Mouse (Mus musculus): Measurements from ENCODE around the gene Sympk. TPM values are rescaled to one million over a fixed set of nuclear protein-coding genes. Genes with fewer than 3 reads are reported as not detected.
A peak's percentile ranks its signal among the peaks of the same experiment; 100 is the strongest.

Sympk gene
- total and polyA plus RNA-seq, 2 experiments from 2014 or later = 16.7 to 68.8 TPM

DNA sequence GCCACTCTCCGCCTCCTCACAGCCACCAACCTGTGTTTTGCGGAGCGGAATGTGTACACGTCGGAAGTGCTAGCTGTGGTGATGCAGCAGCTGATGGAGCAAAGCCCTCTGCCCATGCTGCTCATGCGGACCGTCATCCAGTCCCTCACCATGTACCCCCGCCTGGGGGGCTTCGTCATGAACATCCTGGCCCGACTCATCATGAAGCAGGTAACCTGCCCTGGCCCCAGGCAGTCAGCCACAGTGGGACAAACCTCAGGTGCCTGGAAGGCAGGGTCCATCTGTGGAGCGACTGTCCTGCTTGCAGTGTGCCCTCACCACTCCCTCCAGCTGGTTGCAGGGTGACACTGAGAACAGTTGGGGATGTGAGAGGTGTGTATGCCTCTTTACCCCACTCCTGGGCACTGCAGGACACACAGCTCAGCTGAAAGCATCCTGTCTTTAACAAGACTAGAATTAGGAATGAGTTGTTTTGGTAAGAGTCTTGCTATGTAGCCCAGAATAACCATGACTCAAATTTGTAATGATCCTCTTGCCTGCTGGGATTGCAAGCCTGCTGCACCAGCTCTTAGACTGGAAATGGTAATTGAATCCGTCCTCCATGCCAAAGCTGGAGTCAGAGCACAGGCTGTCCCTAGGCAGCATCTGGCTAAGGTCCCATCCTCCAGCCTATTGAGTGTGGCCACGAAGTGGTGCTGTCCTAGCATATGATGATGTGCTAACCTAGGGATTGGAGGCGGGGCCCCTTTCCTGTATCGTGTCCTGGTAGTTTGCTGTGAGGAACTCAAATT is 28.4 kb downstream of the Sympk start:
- Histone ChIP-seq H3K27ac (ENCODE audit: low read depth) (no peak overlapping the region), H3K4me1 (ENCODE audit: control insufficient read depth, insufficient read depth) (no peaks in the 10 kb centered on the region), H3K4me2 (ENCODE audit: low read depth, low read length) (no peak overlapping the region), H3K9me3 (replicated peaks; ENCODE audit: control insufficient read depth, low read length) (no peaks in the 10 kb centered on the region), H3K36me3 (replicated peaks; ENCODE audit: control insufficient read depth, insufficient read depth, low read length) (peaks cover 45% of the 10 kb centered on the region), H3K27me3 (ENCODE audit: control insufficient read depth, insufficient read depth, low read length) (no peaks in the 10 kb centered on the region), H3K4me3 (ENCODE audit: low read depth, low read length) (no peak overlapping the region), H3K9ac (replicated peaks; ENCODE audit: low read depth, low read length) (no peak overlapping the region)
- no peak for DNase-seq (ENCODE audit: low spot score)
- TF ChIP-seq EP300 (IDR thresholded peaks at IDR 0.05; ENCODE audit: low read depth) = no peak
- no peak for TF ChIP-seq CTCF (IDR thresholded peaks at IDR 0.05; ENCODE audit: low read depth)
- 85% methylated on average over 15 of the region's 15 CpGs for WGBS
- no peak for ATAC-seq (ENCODE audit: insufficient read depth, low read depth)

DNA sequence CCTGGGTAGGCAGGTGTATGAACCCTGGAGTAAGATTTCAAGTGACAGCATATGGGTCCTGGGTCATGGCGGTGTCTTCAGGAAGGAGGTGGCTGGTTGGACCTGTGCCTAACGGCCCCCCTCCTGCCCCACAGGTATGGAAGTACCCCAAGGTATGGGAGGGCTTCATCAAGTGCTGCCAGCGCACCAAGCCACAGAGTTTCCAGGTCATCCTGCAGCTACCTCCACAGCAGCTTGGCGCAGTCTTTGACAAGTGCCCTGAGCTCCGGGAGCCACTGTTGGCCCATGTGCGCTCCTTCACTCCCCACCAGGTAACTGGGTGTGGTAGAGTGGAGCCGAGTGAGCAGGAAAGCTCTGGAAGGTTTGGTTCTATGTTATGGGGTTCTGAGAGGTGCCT is 29.0 kb downstream of the Sympk start:
- Histone ChIP-seq H3K27me3 (ENCODE audit: control insufficient read depth, insufficient read depth, low read length) (no peaks in the 10 kb centered on the region), H3K36me3 (replicated peaks; ENCODE audit: control insufficient read depth, insufficient read depth, low read length) (peaks cover 39% of the 10 kb centered on the region), H3K4me2 (ENCODE audit: low read depth, low read length) (no peak overlapping the region), H3K4me3 (ENCODE audit: low read depth, low read length) (no peak overlapping the region), H3K9me3 (replicated peaks; ENCODE audit: control insufficient read depth, low read length) (no peaks in the 10 kb centered on the region), H3K27ac (ENCODE audit: low read depth) (no peak overlapping the region), H3K4me1 (ENCODE audit: control insufficient read depth, insufficient read depth) (no peaks in the 10 kb centered on the region), H3K9ac (replicated peaks; ENCODE audit: low read depth, low read length) (no peak overlapping the region)
- TF ChIP-seq EP300 (IDR thresholded peaks at IDR 0.05; ENCODE audit: low read depth) (no peak), CTCF (IDR thresholded peaks at IDR 0.05; ENCODE audit: low read depth) (no peak)
- WGBS = 88% methylated on average over 7 of the region's 7 CpGs
- DNase-seq (ENCODE audit: low spot score) (no peak), ATAC-seq (ENCODE audit: insufficient read depth, low read depth) (no peak)

DNA sequence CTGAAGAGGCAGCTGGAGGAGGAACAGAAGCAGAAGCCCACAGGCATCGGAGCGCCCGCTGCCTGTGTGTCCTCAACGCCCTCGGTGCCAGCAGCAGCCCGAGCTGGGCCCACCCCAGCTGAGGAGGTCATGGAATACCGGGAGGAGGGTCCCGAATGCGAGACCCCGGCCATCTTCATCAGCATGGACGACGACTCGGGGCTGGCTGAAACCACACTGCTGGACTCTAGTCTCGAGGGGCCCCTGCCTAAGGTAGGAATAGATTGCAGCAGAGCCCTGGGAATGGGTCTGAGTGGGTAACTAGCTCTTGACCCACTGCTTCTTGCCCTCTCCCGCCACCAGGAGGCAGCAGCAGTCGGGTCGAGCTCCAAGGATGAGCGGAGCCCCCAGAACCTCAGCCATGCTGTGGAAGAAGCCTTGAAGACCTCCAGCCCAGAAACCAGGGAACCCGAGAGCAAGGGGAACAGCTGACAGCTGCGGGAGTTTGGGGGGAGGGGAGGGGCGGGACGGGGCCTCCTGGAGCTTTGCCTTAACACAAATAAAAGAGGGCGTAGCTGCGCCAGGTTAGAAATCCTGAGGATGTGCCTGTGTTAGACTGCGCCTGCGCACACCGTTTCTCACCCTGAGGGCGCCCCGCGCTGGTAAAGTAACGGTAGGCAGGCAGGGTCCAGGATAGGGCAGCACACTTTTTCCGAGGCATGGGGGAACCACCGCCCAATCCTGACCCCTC is 30.0 kb downstream of the Sympk start, which contains the start of gene Rsph6a:
Rsph6a (plus strand) TSS at position 644 of the 730 bp plus-strand sequence.
- Histone ChIP-seq H3K4me1 (ENCODE audit: control insufficient read depth, insufficient read depth) (no peaks in the 10 kb centered on the region), H3K27me3 (ENCODE audit: control insufficient read depth, insufficient read depth, low read length) (no peaks in the 10 kb centered on the region), H3K4me2 (ENCODE audit: low read depth, low read length) (no peak within 1 kb of the TSS), H3K36me3 (replicated peaks; ENCODE audit: control insufficient read depth, insufficient read depth, low read length) (peaks cover 28% of the 10 kb centered on the region), H3K4me3 (ENCODE audit: low read depth, low read length) (no peak within 1 kb of the TSS), H3K9me3 (replicated peaks; ENCODE audit: control insufficient read depth, low read length) (no peaks in the 10 kb centered on the region), H3K9ac (replicated peaks; ENCODE audit: low read depth, low read length) (no peak within 1 kb of the TSS), H3K27ac (ENCODE audit: low read depth) (no peak within 1 kb of the TSS)
- DNase-seq (ENCODE audit: low spot score) (peak; percentile 32), ATAC-seq (ENCODE audit: insufficient read depth, low read depth) (0 out of 2 replicates have a peak, but pooled peaks have one; percentile 34)
- 31% methylated on average over 33 of the region's 33 CpGs for WGBS
- TF ChIP-seq CTCF (IDR thresholded peaks at IDR 0.05; ENCODE audit: low read depth) (peak; percentile 57), EP300 (IDR thresholded peaks at IDR 0.05; ENCODE audit: low read depth) (no peak)

DNA sequence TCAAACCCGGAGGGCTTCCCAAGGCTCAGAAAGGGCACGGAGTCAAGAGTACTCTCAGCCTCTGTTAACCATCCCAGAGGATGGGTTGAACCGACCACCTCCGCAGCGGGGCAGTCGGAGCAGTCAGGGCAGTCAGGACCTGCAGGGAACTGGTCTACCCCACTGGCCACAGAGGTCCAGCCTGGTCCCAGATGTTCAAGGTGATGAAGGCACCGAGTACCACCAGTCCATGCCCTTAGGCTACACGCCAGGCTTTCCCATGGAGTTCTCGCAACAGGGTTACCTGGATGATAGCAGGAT is 30.6 kb downstream of the Sympk start:
- no peak for DNase-seq (ENCODE audit: low spot score)
- Histone ChIP-seq H3K27ac (ENCODE audit: low read depth) (no peak overlapping the region), H3K9ac (replicated peaks; ENCODE audit: low read depth, low read length) (no peak overlapping the region), H3K4me2 (ENCODE audit: low read depth, low read length) (no peak overlapping the region), H3K36me3 (replicated peaks; ENCODE audit: control insufficient read depth, insufficient read depth, low read length) (peaks cover 23% of the 10 kb centered on the region), H3K27me3 (ENCODE audit: control insufficient read depth, insufficient read depth, low read length) (no peaks in the 10 kb centered on the region), H3K4me1 (ENCODE audit: control insufficient read depth, insufficient read depth) (no peaks in the 10 kb centered on the region), H3K9me3 (replicated peaks; ENCODE audit: control insufficient read depth, low read length) (no peaks in the 10 kb centered on the region), H3K4me3 (ENCODE audit: low read depth, low read length) (no peak overlapping the region)
- ATAC-seq (ENCODE audit: insufficient read depth, low read depth) = 0 out of 2 replicates have a peak, but pooled peaks have one; percentile 13
- 74% methylated on average over 9 of the region's 9 CpGs for WGBS
- TF ChIP-seq EP300 (IDR thresholded peaks at IDR 0.05; ENCODE audit: low read depth) (no peak), CTCF (IDR thresholded peaks at IDR 0.05; ENCODE audit: low read depth) (no peak)

DNA sequence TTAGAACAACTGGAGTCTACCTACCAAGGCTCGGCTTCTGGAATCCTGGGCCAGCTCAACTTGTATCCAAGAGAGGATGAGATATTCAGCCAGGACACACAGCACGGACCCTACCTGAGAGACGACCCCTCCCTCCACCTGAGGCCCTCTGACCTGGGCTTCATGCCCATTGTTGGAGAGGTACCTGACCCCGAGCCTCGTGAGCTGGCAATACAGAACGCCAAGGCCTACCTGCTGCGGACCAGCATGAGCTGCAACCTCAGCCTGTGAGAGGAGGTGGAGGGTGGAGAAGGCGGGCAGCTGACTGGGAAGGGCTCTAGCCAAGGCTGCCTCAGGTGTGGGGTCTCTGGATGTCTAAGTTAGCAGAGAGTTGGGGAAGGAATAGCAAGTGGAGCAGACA is 30.9 kb downstream of the Sympk start:
- no peak overlapping the region for H3K4me2 ChIP-seq (ENCODE audit: low read depth, low read length)
- H3K36me3 ChIP-seq (replicated peaks; ENCODE audit: control insufficient read depth, insufficient read depth, low read length) = peaks cover 19% of the 10 kb centered on the region
- DNase-seq (ENCODE audit: low spot score) (no peak), ATAC-seq (ENCODE audit: insufficient read depth, low read depth) (no peak)
- no peaks in the 10 kb centered on the region for H3K27me3 ChIP-seq (ENCODE audit: control insufficient read depth, insufficient read depth, low read length)
- TF ChIP-seq EP300 (IDR thresholded peaks at IDR 0.05; ENCODE audit: low read depth) (no peak), CTCF (IDR thresholded peaks at IDR 0.05; ENCODE audit: low read depth) (no peak)
- H3K4me3 ChIP-seq (ENCODE audit: low read depth, low read length) = no peak overlapping the region
- WGBS = 91% methylated on average over 8 of the region's 8 CpGs
- no peak overlapping the region for H3K9ac ChIP-seq (replicated peaks; ENCODE audit: low read depth, low read length)
- no peaks in the 10 kb centered on the region for H3K9me3 ChIP-seq (replicated peaks; ENCODE audit: control insufficient read depth, low read length)
- H3K4me1 ChIP-seq (ENCODE audit: control insufficient read depth, insufficient read depth) = no peaks in the 10 kb centered on the region
- H3K27ac ChIP-seq (ENCODE audit: low read depth) = no peak overlapping the region

Measured in heart, postnatal 0 days (tissue).